Mouse (Mus musculus) gonadal fat pad, adult 2 months (tissue): ENCODE data around the gene 9330182L06Rik. TPM values are rescaled to one million over a fixed set of nuclear protein-coding genes. Genes with fewer than 3 reads are reported as not detected.

Experiments
- polyA plus RNA-seq: library from polyadenylated mRNA; depleted of rRNA; stranded (reverse); fragments of >200 nt; gene quantifications from 2 replicates; pipeline ENCODE4 v1.2.3, GENCODE M21; 2012; rRNA removed

The 9330182L06Rik gene
- polyA plus RNA-seq, 1 experiment = 0.62 TPM

Other genes starting within 250 kb of the 9330182L06Rik start
- 40.1 and 41.4 TPM in 2 replicates for gene Tmem243, start 165.4 kb upstream of the 9330182L06Rik start, polyA plus RNA-seq
- gene Dmtf1, start 104.3 kb upstream of the 9330182L06Rik start, polyA plus RNA-seq = 13.5 and 14.6 TPM in 2 replicates